Mouse (Mus musculus) layer of hippocampus, adult 18-20 months (tissue): ENCODE data around the gene Anp32e. TPM values are rescaled to one million over a fixed set of nuclear protein-coding genes. Genes with fewer than 3 reads are reported as not detected.
A peak's percentile ranks its signal among the peaks of the same experiment; 100 is the strongest.

Experiments
- DNase-seq, 2 experiments: peaks; one replicate each; pipeline ENCODE4 v3.0.0; 2022; ENCODE audit warnings: low spot score in 2 of 2
- total RNA-seq, 2 experiments: library from RNA; stranded (reverse); gene quantifications; 2 replicates each; pipeline ENCODE4 v1.2.3; 2021

Anp32e gene
- total RNA-seq, 2 experiments from 2014 or later, result 88.3 to 89.6 TPM

DNA sequence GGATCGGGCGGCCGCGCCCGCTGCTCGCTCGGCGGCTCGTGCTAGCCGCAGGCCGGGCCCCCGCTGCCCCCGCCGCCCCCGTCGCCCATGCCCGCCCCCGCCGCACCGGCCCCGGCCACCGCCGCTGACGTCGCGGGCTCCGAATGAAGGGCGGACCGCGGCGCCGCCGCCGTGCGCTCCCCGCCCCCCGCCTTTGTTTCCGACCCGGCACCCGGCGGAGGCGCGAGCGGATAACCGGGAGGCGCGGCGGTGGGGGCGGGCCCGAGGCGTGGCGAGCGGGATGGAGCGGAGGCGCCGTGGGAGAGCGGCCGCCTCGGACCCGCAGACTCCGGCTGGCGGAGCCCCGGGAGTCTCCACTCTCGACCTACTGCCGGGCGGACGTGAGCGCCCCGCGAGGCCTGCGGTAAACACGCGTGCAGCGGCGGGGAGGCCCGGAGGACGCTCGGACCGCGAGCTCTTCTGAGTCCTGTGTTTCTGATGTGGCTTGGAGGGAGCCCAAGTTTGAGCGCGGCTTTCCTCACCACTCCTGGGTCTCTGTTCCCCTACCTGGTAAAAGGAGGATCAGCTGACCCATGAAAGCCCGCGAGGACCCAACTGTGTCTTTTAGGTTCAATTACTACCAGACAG, 66.9 kb downstream of the Anp32e start, which contains the start of gene Plekho1:
Gene Plekho1 (minus strand): TSS at position 200 of the 627 bp plus-strand sequence.
- DNase-seq, result peak in 1 of 2 experiments; percentile 61

DNA sequence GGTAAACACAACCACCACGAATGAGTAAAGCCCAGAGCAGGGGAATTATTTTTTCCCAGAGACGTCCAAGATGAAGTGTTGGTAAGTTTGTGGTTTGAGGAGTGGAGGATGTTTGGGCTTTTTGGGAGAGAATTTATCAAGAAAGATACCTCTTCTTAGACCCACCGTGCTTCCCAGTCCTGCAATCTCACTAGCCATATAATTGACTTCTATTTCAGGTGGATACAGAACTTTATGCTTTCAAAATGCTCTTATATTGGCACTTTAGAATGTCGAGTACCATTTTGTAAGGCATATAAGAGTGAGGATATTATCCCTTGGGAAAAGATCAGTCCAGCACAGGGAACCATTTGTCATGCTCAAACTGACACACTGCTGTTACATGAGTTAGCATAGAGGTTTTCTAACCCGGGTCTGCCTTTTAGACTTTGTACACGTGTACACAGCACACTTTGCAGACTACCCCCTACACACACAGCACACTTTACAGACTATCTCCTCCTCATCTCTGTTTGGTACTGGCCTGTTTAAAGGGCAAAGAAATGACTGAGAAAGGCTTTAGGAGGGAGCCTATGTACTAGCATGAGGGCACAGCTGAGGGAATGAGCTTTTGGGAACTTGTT, 67.5 kb downstream of the Anp32e start:
- DNase-seq, result no peak

Other genes with a start within 250 kb of the Anp32e start
- 1 to 10 TPM; 7.1 to 7.4 TPM for gene Adamtsl4, start 241.3 kb upstream of the Anp32e start, total RNA-seq
- gene Ecm1, start 189.7 kb upstream of the Anp32e start, total RNA-seq, result 10 to 100 TPM in 1 of 2 experiments, 1 to 10 TPM in 1; 10.0 to 10.5 TPM
- gene Tars2, start 169.0 kb upstream of the Anp32e start, total RNA-seq, result 10 to 100 TPM; 41.5 to 41.7 TPM
- gene Rprd2, start 110.4 kb upstream of the Anp32e start, total RNA-seq, result 10 to 100 TPM; 60.1 to 63.0 TPM
- 10 to 100 TPM; 33.8 to 34.4 TPM for gene Prpf3, start 73.4 kb upstream of the Anp32e start, total RNA-seq
- gene Mrps21, start 57.7 kb upstream of the Anp32e start, total RNA-seq, result 100 to 1,000 TPM; 134 to 158 TPM
- 10 to 100 TPM in 1 of 2 experiments, 1 to 10 TPM in 1; 9.2 to 11.7 TPM for gene Ciart, start 47.0 kb upstream of the Anp32e start, total RNA-seq
- gene BC028528, start 37.2 kb upstream of the Anp32e start, total RNA-seq, result 1 to 10 TPM; 2.2 to 3.0 TPM
- gene Aph1a, start 35.3 kb upstream of the Anp32e start, total RNA-seq, result 10 to 100 TPM; 61.1 to 70.2 TPM
- 10 to 100 TPM in 1 of 2 experiments, 1 to 10 TPM in 1; 9.9 to 10.8 TPM for gene Car14, start 24.6 kb upstream of the Anp32e start, total RNA-seq
- gene Plekho1, start 66.8 kb downstream of the Anp32e start, total RNA-seq, result 10 to 100 TPM; 40.5 to 42.5 TPM
- gene Vps45, start 129.2 kb downstream of the Anp32e start, total RNA-seq, result 10 to 100 TPM; 43.7 to 45.6 TPM
- 10 to 100 TPM; 40.1 to 40.8 TPM for gene Otud7b, start 175.3 kb downstream of the Anp32e start, total RNA-seq
- gene Mtmr11, start 232.8 kb downstream of the Anp32e start, total RNA-seq, result 1 to 10 TPM; 4.0 to 6.8 TPM
- 10 to 100 TPM; 50.4 to 51.0 TPM for gene Sf3b4, start 243.1 kb downstream of the Anp32e start, total RNA-seq